Mouse (Mus musculus): ENCODE results near the gene Cox7a2l.

Cox7a2l gene

DNA sequence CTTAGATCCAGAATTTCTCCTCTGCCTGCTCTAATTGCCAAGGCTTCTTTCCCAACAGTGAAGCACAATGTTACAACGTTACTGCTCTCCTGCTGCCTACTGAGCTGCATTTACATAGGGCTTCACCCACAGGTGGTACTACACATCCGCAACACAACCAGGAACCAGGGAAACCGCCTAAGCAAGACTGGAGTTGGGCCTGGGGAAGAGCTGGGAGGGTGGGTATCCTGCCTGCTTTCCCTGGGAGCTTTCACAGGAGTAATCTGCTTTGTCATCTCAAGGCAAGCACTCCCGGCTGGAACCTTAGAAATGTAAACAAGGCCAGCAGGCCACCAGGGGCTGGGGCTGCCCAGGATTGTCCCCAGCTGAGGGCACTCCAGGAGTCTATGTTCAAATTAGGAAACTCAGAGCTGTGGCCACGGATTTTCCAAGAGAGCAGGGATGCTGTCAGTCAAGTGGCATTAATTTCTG is 9.0 kb upstream of the Cox7a2l start:
- DNase-seq = no peak

GRCm38 (mm10) chr17:83525596-83525995 is 8.5 kb upstream of the Cox7a2l start:
- DNase-seq = no peak

- no peak for DNase-seq
These were observed 7.6 kb upstream of the Cox7a2l start for GRCm38 (mm10) chr17:83524753-83525152.

GRCm38 (mm10) chr17:83522590-83523379 is 5.7 kb upstream of the Cox7a2l start:
- DNase-seq = no peak

- no peak for DNase-seq
These were observed 4.8 kb upstream of the Cox7a2l start for GRCm38 (mm10) chr17:83521881-83522280.

GRCm38 (mm10) chr17:83514213-83514701 is 2.9 kb downstream of the Cox7a2l start:
- peak; percentile 89 for DNase-seq

GRCm38 (mm10) chr17:83513655-83514212 is 3.4 kb downstream of the Cox7a2l start:
- no peak for DNase-seq

DNA sequence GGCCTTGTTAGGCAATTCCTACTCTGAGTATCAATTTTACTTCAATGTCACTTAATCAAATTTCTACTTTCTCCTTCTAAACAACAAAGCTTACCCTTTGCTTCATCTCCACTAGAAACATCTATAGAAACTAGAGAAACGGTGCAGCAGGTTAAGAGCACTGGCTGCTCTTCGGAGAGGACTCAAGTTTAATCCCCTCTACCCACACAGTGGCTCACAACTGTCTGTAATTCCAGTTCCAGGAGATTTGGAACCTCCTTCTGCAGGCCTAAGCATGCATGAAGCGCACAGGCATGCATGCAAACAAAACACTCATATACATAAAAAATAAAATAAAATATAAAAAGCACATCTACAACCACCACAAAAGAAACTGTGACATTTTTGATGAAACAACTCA is 5.0 kb downstream of the Cox7a2l start:
- no peak for DNase-seq

GRCm38 (mm10) chr17:83503693-83504092 is 13.4 kb downstream of the Cox7a2l start:
- DNase-seq = no peak

GRCm38 (mm10) chr17:83499692-83500091 is 17.4 kb downstream of the Cox7a2l start:
- no peak for DNase-seq

DNA sequence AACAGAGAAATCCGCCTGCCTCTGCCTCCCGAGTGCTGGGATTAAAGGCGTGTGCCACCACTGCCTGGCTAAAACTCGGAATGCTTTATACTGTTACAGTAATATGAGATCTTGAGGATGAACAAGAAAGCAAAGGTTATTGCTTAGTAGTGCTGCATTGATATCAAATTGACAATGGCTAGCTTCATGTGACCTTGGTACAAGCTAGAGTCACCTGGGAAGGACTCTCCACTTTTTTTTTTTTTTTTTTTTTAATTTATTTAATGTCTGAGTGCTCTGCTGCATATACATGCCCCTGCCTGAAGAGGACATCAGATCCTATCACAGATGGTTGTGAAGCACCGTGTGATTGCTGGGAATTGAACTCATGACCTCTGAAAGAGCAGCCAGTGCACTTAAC is 18.2 kb downstream of the Cox7a2l start:
- no peak for DNase-seq

DNA sequence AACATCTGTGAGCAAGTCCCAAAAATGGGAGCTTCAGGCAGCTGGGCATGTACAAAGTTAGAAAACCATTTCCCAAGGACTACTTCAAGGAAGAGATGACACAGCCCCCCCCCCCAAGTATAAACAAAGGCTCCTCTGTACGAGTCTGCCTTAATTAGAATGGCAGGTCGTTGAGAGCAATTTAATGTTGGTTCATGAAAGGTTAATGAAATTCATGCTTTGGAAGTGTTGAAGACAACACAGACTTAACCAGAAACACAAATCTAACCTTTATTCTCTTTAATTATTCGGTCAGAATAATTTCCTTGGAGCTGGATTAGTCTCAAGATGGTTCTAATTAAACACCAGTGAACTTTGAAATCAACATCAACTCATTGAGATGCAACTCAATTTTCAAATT is 29.4 kb downstream of the Cox7a2l start:
- no peak for DNase-seq

- DNase-seq = no peak
These were observed 33.3 kb downstream of the Cox7a2l start for GRCm38 (mm10) chr17:83483784-83484183.

- DNase-seq = no peak
These were observed 34.2 kb downstream of the Cox7a2l start for GRCm38 (mm10) chr17:83482817-83483536.

- no peak for DNase-seq
These were observed 35.6 kb downstream of the Cox7a2l start for GRCm38 (mm10) chr17:83481551-83481950.

DNA sequence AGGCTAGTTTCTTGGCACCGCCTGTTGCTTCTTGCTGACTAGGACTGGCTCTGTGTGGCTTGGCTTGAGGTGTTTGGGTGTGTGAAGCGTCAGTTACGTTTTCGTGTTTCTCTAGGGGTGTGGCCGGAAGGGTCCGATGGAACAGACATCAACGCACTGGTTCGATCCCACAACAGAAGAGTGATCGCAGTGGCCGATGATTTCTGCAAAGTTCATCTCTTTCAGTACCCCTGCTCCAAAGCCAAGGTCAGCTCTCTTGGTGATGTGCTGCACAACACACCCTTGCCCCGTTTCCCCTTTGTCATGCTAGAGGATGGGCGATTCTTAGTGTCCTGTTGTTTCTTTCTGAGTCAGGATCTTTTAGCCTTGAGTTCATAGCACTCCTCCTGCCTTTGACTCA is 40.0 kb downstream of the Cox7a2l start:
- no peak for DNase-seq

- DNase-seq = no peak
These were observed 47.5 kb downstream of the Cox7a2l start for GRCm38 (mm10) chr17:83469586-83469985.

DNA sequence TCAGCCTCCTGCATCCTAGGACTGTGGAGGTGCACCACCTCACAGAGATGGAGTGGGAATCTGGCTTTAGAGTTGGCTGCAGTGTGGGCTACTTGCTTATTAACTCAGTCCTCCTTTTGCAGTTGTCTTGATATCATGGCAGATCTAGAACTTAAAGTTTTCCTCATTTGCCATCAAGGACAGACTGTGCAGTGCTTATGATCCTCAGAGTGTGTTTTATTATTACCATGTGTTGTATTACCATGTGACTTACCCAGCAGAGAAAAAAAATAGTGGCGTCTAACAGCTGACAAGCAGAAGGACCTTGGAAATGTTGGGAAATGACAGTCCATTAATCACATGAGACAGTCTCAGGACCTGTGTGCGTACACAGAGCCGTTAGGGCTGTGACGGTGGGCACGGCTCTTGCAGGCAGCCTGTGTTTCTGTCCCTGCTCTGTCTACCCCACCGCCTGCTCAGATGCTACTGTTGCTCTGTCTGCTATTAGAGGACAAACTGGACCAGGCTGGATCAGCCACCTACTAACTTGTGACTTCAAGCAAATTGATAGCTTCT is 50.4 kb downstream of the Cox7a2l start:
- no peak for DNase-seq

DNA sequence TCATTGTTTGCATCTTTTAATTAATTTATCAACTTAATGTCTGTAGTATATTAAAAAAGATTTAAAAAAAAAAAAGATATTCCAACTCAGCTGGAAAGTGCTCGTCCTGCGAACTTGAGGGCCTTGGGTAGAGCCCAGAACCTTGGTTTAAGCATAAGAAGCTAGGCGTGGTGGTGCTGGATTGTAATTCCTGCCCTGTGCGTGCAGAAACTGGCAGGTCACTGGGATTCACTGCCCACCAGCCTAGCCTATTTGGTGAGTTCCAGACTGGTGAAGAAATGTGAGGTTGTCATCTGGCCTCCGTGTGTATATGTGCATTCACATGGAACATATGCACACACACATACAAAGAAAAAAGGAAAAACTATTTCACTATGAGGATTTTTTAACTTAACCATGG is 51.2 kb downstream of the Cox7a2l start:
- no peak for DNase-seq

DNA sequence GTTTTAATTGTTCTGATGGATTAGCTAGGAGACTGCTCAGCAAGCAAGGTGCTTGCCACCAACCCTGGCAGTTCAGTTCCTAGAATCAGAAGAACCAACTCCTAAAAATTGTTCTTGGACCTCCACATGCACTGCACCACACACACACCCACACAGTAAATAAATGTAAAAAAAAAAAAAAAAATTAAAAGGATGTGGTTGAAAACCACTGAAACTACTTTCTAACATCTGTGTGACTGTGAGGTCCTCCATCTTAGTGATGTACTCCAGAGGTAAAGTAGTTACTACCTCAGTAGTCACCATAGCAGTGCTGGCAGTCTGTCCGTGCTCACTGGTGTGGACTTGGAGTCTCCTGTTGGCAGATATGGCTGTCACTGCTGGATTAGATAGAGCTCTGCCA is 59.9 kb downstream of the Cox7a2l start:
- DNase-seq = no peak

GRCm38 (mm10) chr17:83453587-83453986 is 63.5 kb downstream of the Cox7a2l start:
- DNase-seq = no peak

GRCm38 (mm10) chr17:83452451-83452850 is 64.7 kb downstream of the Cox7a2l start:
- DNase-seq = no peak
